Mouse (Mus musculus) mesoderm, embryonic 11.5 days (tissue): ENCODE measurements around the gene Rnf222.
"Not testable (repeated sequence)": the region's sequence is repeated elsewhere in the genome, so short reads cannot be mapped to it uniquely, and the experiment has no call there.

ENCODE experiments used
- DNase-seq: peaks from one replicate; pipeline ENCODE4 v3.0.0-alpha.2; 2012; ENCODE audit warnings: low read depth, low spot score

Rnf222 gene

GRCm38 (mm10) chr11:68908846-68909503, 20.6 kb downstream of the Rnf222 start:
- DNase-seq, result no peak

- DNase-seq, result no peak
Measured at GRCm38 (mm10) chr11:68911531-68912177, 23.3 kb downstream of the Rnf222 start.

GRCm38 (mm10) chr11:68914566-68914965, 26.2 kb downstream of the Rnf222 start:
- no peak for DNase-seq

GRCm38 (mm10) chr11:68923191-68923590, 34.8 kb downstream of the Rnf222 start:
- DNase-seq, result no peak

DNA sequence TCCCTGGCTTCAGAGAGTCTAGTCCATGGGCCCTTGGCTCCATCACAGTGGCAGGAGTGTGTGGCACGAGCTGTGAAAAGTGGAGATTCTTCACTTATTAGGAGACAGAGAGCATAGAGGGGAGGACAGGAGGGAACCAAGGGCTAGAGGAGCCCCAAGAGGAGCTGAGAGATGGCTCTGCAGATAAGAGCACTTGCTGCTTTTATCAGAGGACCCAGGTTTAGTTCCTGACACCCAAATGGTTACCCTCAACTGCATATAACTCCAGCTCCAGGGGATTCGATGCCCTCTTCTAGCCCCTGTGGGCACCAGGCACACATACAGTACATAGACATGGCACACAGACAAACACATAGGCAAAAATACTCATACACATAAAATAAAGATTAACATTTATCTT, 36.4 kb downstream of the Rnf222 start:
- DNase-seq, result no peak

- DNase-seq, result no peak
Measured at GRCm38 (mm10) chr11:68926981-68927380, 38.6 kb downstream of the Rnf222 start, which contains the start of gene Odf4. Gene Odf4, minus strand, starts transcription at chr11:68927081.

DNA sequence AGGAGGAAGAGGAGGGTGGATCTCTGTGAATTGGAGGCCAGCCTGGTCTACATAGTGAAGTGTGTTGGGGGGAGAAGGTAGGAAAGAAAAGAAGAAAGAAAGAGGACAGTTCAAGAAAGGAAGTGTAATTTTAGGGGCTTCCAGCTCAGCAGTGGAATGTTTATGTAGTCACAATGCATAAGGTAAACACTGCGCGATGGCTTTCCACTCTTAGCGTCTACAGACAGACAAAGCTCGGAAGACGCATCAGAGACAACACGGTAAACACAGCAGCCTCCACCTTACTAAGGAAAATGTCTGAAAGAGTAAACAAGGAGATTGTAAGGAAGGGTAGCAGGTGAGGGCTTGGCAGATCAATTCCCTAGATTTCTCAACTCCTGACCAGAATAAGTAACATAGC, 41.6 kb downstream of the Rnf222 start:
- no peak for DNase-seq

GRCm38 (mm10) chr11:68933885-68934507, 45.6 kb downstream of the Rnf222 start:
- DNase-seq, result no peak

GRCm38 (mm10) chr11:68936951-68937350, 48.6 kb downstream of the Rnf222 start:
- not testable (repeated sequence) for DNase-seq

DNA sequence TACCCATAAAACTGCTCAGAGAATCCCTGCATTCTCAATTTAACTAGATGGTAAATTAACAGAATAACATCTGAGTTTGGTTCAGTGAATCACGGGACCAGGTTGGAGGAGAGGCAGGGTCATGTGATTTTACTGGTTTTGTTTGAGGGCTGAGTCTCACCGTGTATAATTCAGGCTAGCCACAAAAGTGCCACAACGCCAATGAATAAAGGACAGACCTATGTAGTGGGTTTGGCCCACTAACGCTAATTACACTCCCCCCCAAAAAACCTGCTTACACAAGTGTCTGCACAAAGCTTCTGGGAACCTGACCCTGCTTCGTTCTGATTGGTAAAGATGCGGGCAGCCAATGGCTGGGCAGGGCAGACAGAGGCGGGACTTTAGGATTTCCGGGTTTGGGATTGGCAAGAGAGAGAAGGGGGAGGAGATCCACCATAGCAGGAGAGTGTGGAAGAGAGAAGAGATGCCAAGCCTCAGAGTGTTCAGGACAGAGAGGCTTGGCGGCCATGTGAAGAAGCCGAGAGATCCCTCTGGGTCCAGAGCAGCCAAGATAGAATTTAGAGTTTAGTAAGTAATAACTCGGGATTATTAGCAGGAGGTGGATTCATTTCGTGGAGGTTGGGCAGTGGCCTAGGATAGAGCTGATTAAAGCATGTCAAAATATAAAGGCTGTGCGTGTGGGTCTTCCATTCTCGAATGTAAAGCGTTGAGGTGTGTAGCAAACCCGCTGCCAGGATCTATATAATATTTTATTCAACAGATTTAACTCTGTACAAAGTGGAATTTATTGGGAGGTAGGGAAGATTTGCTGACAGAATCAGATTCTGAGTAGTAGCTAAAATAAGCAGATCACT, 51.3 kb downstream of the Rnf222 start:
- DNase-seq, result peak; percentile 89

- no peak for DNase-seq
Measured at GRCm38 (mm10) chr11:68940516-68940915, 52.2 kb downstream of the Rnf222 start.

DNA sequence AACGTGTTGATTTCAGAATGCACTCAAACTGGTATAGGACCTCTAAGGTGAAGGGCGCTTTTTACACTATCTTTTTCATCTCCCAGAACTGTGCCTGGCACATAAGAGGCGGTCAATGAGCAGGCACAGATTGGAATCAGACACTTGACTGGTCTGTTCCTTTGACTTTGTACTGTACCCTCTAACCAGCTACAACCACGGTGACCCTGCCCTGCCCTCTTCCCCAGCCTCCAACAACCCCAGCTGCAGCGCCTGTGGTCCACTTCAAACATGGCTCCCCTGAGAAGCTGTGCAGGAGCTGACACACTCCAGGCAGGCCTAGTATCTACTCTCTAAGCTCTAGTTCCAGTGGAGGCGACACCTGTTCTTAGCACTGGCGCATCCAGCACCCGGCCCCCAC, 54.4 kb downstream of the Rnf222 start:
- DNase-seq, result no peak

- no peak for DNase-seq
Measured at GRCm38 (mm10) chr11:68945245-68945644, 56.9 kb downstream of the Rnf222 start.
